Mouse (Mus musculus): ENCODE results near the gene Fbxo34. TPM values are rescaled to one million over a fixed set of nuclear protein-coding genes. Genes with fewer than 3 reads are reported as not detected.
"Not testable (repeated sequence)": the region's sequence is repeated elsewhere in the genome, so short reads cannot be mapped to it uniquely, and the experiment has no call there.

Fbxo34 gene
- total and polyA plus RNA-seq, 3 experiments: 17.9 to 27.5 (median 20.6) TPM

DNA sequence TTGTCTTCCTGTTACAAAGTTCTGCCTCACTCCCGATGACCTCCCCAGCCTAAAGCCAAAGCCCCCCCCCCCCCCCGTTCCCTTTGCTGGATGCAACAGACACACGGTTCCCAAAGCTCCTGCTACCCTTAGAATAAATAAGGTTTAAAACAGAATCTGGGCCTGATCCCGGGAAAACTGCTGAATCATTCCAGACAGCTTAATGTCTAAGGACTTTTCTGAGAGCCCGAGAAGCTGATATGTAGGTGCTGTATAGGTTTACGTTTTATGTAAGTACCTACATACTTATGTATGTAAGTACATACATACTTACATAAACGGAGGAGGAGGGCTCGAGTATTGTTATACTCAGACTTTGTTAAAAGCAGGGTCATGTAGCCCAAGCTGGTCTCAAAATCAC is 75.2 kb downstream of the Fbxo34 start:
- peaks cover 34% of the 10 kb centered on the region for H3K36me3 ChIP-seq (replicated peaks)
- H3K4me3 ChIP-seq (ENCODE audit: low read depth, low read length): no peak overlapping the region
- H3K9me3 ChIP-seq (replicated peaks): no peaks in the 10 kb centered on the region
- peaks cover 69% of the 10 kb centered on the region for H3K4me1 ChIP-seq (ENCODE audit: insufficient read depth, low read depth, low read length)
- DNase-seq (ENCODE audit: low spot score) (no peak), ATAC-seq (ENCODE audit: extremely low read depth, insufficient number of reproducible peaks, low FRiP score, poor library complexity, severe bottlenecking) (no peak)
- TF ChIP-seq GATA2 (IDR thresholded peaks at IDR 0.05; ENCODE audit: borderline replicate concordance, low read depth, low read length) (no peak), POLR2AphosphoS5 (IDR thresholded peaks at IDR 0.05; ENCODE audit: insufficient replicate concordance, low read depth, low read length) (no peak), GATA1 (IDR thresholded peaks at IDR 0.05; ENCODE audit: borderline replicate concordance, low read length) (no peak), CTCF (IDR thresholded peaks at IDR 0.05; ENCODE audit: low read depth, low read length) (no peak), TAL1 (conservative IDR thresholded peaks at IDR 0.05; ENCODE audit: low read depth, low read length) (no peak)
- H3K27me3 ChIP-seq (ENCODE audit: insufficient read depth, low read length): no peaks in the 10 kb centered on the region

GRCm38 (mm10) chr14:47525861-47526260 is 75.6 kb downstream of the Fbxo34 start:
- Histone ChIP-seq H3K27me3 (ENCODE audit: insufficient read depth, low read length) (no peaks in the 10 kb centered on the region), H3K4me1 (ENCODE audit: insufficient read depth, low read depth, low read length) (peaks cover 65% of the 10 kb centered on the region), H3K9me3 (replicated peaks) (no peaks in the 10 kb centered on the region), H3K4me3 (ENCODE audit: low read depth, low read length) (no peak overlapping the region), H3K36me3 (replicated peaks) (peaks cover 34% of the 10 kb centered on the region)
- TF ChIP-seq POLR2AphosphoS5 (IDR thresholded peaks at IDR 0.05; ENCODE audit: insufficient replicate concordance, low read depth, low read length) (no peak), CTCF (IDR thresholded peaks at IDR 0.05; ENCODE audit: low read depth, low read length) (no peak), GATA1 (IDR thresholded peaks at IDR 0.05; ENCODE audit: borderline replicate concordance, low read length) (no peak), GATA2 (IDR thresholded peaks at IDR 0.05; ENCODE audit: borderline replicate concordance, low read depth, low read length) (no peak), TAL1 (conservative IDR thresholded peaks at IDR 0.05; ENCODE audit: low read depth, low read length) (no peak)
- DNase-seq (ENCODE audit: low spot score) (no peak), ATAC-seq (ENCODE audit: extremely low read depth, insufficient number of reproducible peaks, low FRiP score, poor library complexity, severe bottlenecking) (no peak)

DNA sequence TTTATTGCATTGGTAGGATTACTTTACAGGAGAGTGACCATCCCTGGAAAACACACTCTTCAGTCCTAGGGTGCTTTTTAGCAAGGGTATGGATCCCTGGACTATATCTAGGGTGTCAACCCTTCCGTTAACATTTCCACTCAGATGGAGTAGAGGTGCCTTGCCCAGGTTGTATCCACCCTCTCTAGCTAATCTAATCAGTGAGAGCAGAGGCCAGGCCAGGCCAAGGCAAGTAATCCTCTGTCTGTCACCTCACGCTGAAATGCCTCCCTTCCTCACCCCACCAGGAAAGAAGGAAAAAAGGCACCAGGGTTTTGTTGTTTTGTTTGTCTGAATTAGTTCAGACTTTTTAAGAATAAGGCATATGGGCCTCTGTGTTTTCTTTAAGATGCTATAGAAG is 77.6 kb downstream of the Fbxo34 start:
- H3K36me3 ChIP-seq (replicated peaks): peaks cover 41% of the 10 kb centered on the region
- H3K4me1 ChIP-seq (ENCODE audit: insufficient read depth, low read depth, low read length): peaks cover 55% of the 10 kb centered on the region
- H3K4me3 ChIP-seq (ENCODE audit: low read depth, low read length): no peak overlapping the region; the same call in 1 of the 2 replicates
- H3K9me3 ChIP-seq (replicated peaks): no peaks in the 10 kb centered on the region
- no peak for TF ChIP-seq POLR2AphosphoS5 (IDR thresholded peaks at IDR 0.05; ENCODE audit: insufficient replicate concordance, low read depth, low read length)
- TF ChIP-seq GATA2 (IDR thresholded peaks at IDR 0.05; ENCODE audit: borderline replicate concordance, low read depth, low read length): no peak
- no peak for TF ChIP-seq CTCF (IDR thresholded peaks at IDR 0.05; ENCODE audit: low read depth, low read length)
- no peak for TF ChIP-seq GATA1 (IDR thresholded peaks at IDR 0.05; ENCODE audit: borderline replicate concordance, low read length)
- TF ChIP-seq TAL1 (conservative IDR thresholded peaks at IDR 0.05; ENCODE audit: low read depth, low read length): no peak
- H3K27me3 ChIP-seq (ENCODE audit: insufficient read depth, low read length): no peaks in the 10 kb centered on the region
- 0 out of 2 replicates have a peak, but pooled peaks have one; percentile 16 for ATAC-seq (ENCODE audit: extremely low read depth, insufficient number of reproducible peaks, low FRiP score, poor library complexity, severe bottlenecking)
- no peak for DNase-seq (ENCODE audit: low spot score)

DNA sequence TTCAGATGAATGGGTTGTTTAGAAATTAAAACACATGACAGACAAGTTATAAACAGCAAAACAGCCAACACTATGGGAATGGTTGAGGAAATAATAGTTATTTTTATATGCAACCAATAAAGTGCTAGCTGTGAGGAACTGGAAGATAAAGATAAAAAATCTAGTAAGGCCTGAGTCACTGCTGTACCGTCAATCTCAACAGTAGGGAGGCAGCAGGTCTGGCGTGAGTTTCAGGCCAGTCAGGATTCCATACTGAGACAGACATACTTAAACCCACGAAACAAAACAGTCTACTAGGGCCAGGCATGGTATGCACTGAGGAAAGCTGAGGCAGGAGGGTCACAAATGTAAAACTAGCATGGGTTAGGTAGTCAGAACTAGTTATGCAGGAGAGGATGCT is 78.1 kb downstream of the Fbxo34 start:
- no peak overlapping the region; the same call in 1 of the 2 replicates for H3K4me3 ChIP-seq (ENCODE audit: low read depth, low read length)
- H3K4me1 ChIP-seq (ENCODE audit: insufficient read depth, low read depth, low read length): peaks cover 59% of the 10 kb centered on the region
- H3K27me3 ChIP-seq (ENCODE audit: insufficient read depth, low read length): no peaks in the 10 kb centered on the region
- TF ChIP-seq POLR2AphosphoS5 (IDR thresholded peaks at IDR 0.05; ENCODE audit: insufficient replicate concordance, low read depth, low read length) (no peak), GATA2 (IDR thresholded peaks at IDR 0.05; ENCODE audit: borderline replicate concordance, low read depth, low read length) (no peak), TAL1 (conservative IDR thresholded peaks at IDR 0.05; ENCODE audit: low read depth, low read length) (no peak), CTCF (IDR thresholded peaks at IDR 0.05; ENCODE audit: low read depth, low read length) (no peak), GATA1 (IDR thresholded peaks at IDR 0.05; ENCODE audit: borderline replicate concordance, low read length) (no peak)
- no peaks in the 10 kb centered on the region for H3K9me3 ChIP-seq (replicated peaks)
- ATAC-seq (ENCODE audit: extremely low read depth, insufficient number of reproducible peaks, low FRiP score, poor library complexity, severe bottlenecking) (peak; percentile 61), DNase-seq (ENCODE audit: low spot score) (peak; percentile 43)
- peaks cover 44% of the 10 kb centered on the region for H3K36me3 ChIP-seq (replicated peaks)

DNA sequence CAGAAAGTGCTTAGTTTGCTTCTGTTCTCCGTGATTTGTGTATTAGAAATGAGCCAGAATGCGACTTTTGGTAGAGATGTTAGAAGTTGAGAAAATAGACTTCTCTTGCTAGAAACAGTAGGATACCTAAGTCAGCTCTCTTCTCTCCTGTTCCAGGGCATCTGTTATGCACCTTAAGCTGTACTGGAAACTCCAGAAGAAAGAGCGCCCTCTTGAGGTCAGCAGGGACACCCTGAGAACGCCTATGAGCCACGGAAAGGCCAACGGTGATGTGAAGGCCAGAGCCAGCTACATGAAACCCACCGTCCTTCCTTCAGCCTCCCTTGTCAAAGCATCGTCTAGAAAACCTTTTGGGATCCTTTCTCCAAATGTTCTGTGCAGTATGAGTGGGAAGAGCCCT is 78.8 kb downstream of the Fbxo34 start:
- Histone ChIP-seq H3K4me3 (ENCODE audit: low read depth, low read length) (no peak overlapping the region), H3K9me3 (replicated peaks) (no peaks in the 10 kb centered on the region), H3K36me3 (replicated peaks) (peaks cover 47% of the 10 kb centered on the region), H3K27me3 (ENCODE audit: insufficient read depth, low read length) (no peaks in the 10 kb centered on the region), H3K4me1 (ENCODE audit: insufficient read depth, low read depth, low read length) (peaks cover 65% of the 10 kb centered on the region)
- TF ChIP-seq TAL1 (conservative IDR thresholded peaks at IDR 0.05; ENCODE audit: low read depth, low read length): no peak
- TF ChIP-seq GATA2 (IDR thresholded peaks at IDR 0.05; ENCODE audit: borderline replicate concordance, low read depth, low read length): no peak
- TF ChIP-seq CTCF (IDR thresholded peaks at IDR 0.05; ENCODE audit: low read depth, low read length): peak; percentile 65
- TF ChIP-seq POLR2AphosphoS5 (IDR thresholded peaks at IDR 0.05; ENCODE audit: insufficient replicate concordance, low read depth, low read length): no peak
- no peak for DNase-seq (ENCODE audit: low spot score)
- no peak for ATAC-seq (ENCODE audit: extremely low read depth, insufficient number of reproducible peaks, low FRiP score, poor library complexity, severe bottlenecking)

DNA sequence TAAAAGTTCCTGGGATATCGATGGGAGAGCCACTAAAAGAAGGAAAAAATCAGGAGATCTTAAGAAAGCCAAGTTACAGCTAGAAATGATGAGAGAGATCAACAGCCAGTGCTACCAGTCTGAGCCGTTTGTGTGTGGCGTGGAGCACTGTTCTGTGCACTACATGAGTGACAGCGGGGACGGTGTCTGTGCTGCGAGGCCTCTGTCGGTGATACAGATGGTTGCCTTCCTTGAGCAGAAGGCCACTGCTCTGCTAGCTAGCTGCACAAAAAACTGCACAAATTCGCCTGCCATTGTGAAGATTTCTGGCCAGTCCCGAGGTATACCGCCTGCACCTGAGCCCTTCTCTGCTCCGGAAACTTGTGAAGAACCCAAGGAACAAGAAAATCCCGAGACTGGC is 79.4 kb downstream of the Fbxo34 start:
- not testable (repeated sequence) for H3K4me3 ChIP-seq (ENCODE audit: low read depth, low read length); ATAC-seq (ENCODE audit: extremely low read depth, insufficient number of reproducible peaks, low FRiP score, poor library complexity, severe bottlenecking); H3K9me3 ChIP-seq (replicated peaks); H3K27me3 ChIP-seq (ENCODE audit: insufficient read depth, low read length); DNase-seq (ENCODE audit: low spot score)
- peaks cover 65% of the 10 kb centered on the region for H3K4me1 ChIP-seq (ENCODE audit: insufficient read depth, low read depth, low read length)
- H3K36me3 ChIP-seq (replicated peaks): peaks cover 45% of the 10 kb centered on the region

- TF ChIP-seq GATA2 (IDR thresholded peaks at IDR 0.05; ENCODE audit: borderline replicate concordance, low read depth, low read length): no peak
- TF ChIP-seq TAL1 (conservative IDR thresholded peaks at IDR 0.05; ENCODE audit: low read depth, low read length): no peak
Measured at GRCm38 (mm10) chr14:47532496-47532895, 82.3 kb downstream of the Fbxo34 start.

More at GRCm38 (mm10) chr14:47532496-47532895, 82.3 kb downstream of the Fbxo34 start:
- Histone ChIP-seq H3K4me3 (ENCODE audit: low read depth, low read length) (no peak overlapping the region), H3K27me3 (ENCODE audit: insufficient read depth, low read length) (no peaks in the 10 kb centered on the region), H3K36me3 (replicated peaks) (peaks cover 23% of the 10 kb centered on the region), H3K4me1 (ENCODE audit: insufficient read depth, low read depth, low read length) (peaks cover 52% of the 10 kb centered on the region), H3K9me3 (replicated peaks) (no peaks in the 10 kb centered on the region)
- DNase-seq (ENCODE audit: low spot score) (no peak), ATAC-seq (ENCODE audit: extremely low read depth, insufficient number of reproducible peaks, low FRiP score, poor library complexity, severe bottlenecking) (no peak)
